Mouse (Mus musculus): ENCODE measurements around the gene Gm3636.
"Not testable (repeated sequence)": the region's sequence is repeated elsewhere in the genome, so short reads cannot be mapped to it uniquely, and the experiment has no call there.

The Gm3636 gene

GRCm38 (mm10) chr14:6742232-6742631 lies at the start of gene Gm3636:
Gene Gm3636, minus strand, starts transcription at chr14:6742332.
- not testable (repeated sequence) for DNase-seq

- not testable (repeated sequence) for DNase-seq
Measured at GRCm38 (mm10) chr14:6774311-6774710, 32.2 kb upstream of the Gm3636 start, which contains the start of gene Gm8362. Gene Gm8362, minus strand, starts transcription at chr14:6774411.

GRCm38 (mm10) chr14:6757231-6757536 lies 15.1 kb upstream of the Gm3636 start:
- peak in 1 of 2 experiments; percentile 7 for DNase-seq

- peak in 1 of 2 experiments; percentile 38 for DNase-seq
Measured at GRCm38 (mm10) chr14:6756384-6757230, 14.5 kb upstream of the Gm3636 start.

GRCm38 (mm10) chr14:6720151-6720550 lies 22.0 kb downstream of the Gm3636 start, which contains the start of gene Gm8050:
Gene Gm8050, minus strand, starts transcription at chr14:6720251.
- not testable (repeated sequence) for DNase-seq

Data from kidney, postnatal 25 days (tissue).